Mouse (Mus musculus): ENCODE measurements at regions not wholly inside any gene's neighbourhood (a gene's known extent, or its start where the extent isn't known, plus 50 kb on each side); places are given as distances from the start of the nearest gene placed in this dataset.
A peak's percentile ranks its signal among the peaks of the same experiment; 100 is the strongest.
"Not testable (repeated sequence)": the region's sequence is repeated elsewhere in the genome, so short reads cannot be mapped to it uniquely, and the experiment has no call there.

DNA sequence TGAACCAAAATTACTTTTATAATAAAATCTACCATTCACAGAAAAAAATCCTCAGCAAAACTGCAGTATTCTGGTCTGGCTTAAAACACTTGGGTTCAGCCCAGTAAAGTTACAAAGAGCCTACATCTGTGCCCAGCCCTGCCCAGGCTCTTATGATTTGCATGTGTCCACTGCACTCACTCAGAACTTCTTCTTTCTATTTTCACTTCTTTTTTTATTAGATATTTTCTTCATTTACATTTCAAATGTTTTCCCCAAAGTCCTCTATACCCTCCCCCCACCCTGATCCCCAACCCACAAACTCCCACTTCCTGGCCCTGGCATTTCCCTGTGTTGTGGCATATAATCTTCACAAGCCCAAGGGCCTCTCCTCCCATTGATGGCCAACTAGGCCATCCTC is 1442.4 kb upstream of the Tacstd2 start:
- ATAC-seq = no peak

DNA sequence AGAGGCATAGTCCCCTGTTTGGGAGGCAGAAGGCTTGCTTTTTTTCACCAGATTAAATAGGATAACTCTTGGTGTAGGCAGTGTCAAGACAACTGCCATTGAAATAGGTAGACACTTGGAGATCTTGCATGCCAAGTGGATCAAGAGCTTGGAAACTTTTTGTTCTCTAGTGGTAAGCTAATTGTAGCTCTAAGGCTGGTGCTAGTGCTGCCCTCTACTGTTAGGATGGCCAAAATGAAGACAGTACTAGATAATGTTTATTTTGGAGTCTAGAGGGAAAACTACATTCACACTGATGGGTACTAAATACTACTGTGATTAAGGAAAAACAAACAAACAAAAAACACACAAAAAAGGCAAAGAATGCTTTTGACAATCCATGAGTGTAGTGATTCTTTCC is 1428.4 kb upstream of the Tacstd2 start:
- no peak for ATAC-seq

DNA sequence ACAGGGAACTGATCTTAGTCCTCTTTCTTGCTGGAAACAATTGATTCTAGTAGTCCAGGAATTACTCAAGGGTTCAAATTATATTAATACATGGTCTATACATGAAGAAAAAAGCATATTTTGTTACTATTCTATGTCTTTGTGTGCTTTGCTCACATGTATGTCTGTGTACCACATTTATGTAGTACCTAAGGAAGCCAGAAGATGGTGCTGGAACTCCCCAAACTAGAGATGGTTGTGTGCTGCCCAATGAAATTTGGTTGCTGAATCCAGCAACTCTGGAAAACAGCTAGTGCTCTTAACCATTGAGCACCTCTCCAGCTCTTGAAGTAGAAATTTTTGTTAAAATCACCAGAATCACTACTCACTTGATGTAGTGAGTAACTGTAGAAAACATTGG is 1402.5 kb upstream of the Tacstd2 start:
- ATAC-seq = not testable (repeated sequence)

DNA sequence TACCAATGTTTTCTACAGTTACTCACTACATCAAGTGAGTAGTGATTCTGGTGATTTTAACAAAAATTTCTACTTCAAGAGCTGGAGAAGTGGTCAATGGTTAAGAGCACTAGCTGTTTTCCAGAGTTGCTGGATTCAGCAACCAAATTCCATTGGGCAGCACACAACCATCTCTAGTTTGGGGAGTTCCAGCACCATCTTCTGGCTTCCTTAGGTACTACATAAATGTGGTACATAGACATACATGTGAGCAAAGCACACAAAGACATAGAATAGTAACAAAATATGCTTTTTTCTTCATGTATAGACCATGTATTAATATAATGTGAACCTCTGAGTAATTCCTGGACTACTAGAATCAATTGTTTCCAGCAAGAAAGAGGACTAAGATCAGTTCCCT is 1396.3 kb upstream of the Tacstd2 start:
- ATAC-seq = not testable (repeated sequence)

DNA sequence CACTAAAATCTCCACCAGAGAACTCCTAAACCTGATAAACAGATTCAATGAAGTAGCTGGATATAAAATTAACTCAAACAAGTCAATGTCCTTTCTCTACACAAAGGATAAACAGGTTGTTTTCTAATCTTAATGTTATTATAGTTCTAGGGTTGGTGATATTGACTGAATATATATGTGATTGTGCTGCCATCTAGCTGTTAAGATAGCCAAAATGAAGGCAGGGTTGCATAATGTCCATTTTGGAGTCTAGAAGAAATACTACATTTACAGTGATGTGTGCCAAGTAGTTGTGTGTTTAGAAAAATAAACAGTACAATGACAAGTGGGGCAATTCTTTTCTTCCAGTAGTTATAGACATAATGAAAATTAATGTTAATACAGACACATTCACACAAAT is 1379.9 kb upstream of the Tacstd2 start:
- ATAC-seq = no peak

DNA sequence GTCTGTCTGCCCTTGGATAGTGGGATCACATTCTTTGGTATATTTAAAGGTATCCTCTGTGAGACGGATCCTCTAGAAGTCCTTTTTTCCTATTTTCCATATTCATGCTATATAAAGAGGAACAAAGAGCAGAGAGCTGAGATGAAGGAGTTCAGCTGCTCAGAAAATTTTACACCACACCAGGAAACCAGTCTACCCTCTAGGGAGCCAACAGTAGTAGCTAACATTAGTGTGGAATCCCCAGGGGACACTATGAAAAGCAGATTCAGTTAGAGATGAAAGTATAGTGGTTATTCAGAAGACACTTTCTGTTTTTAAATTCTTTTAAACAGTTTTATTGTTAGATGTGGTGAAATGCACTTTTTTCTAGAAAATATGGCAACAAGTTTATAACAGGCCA is 1348.5 kb upstream of the Tacstd2 start:
- no peak for ATAC-seq

DNA sequence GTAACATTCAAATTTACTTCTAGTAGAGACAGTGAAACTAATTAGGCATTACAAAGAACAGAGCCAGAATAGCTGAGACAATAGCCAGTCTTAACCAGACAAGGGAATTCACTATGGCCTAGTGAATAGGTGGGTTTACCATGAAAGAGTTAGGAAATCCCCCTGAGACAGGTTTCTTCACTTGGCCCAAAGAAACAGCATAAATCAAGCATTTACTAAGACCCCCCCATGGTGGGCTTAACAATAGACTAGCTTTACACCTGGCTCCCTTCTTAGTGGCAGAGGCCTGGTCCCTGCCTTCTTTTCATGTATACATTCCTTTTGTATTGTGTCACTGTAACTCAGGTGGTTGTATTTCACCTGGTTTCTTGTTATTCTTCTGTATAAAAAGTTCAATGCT is 1317.2 kb upstream of the Tacstd2 start:
- ATAC-seq = not testable (repeated sequence)

DNA sequence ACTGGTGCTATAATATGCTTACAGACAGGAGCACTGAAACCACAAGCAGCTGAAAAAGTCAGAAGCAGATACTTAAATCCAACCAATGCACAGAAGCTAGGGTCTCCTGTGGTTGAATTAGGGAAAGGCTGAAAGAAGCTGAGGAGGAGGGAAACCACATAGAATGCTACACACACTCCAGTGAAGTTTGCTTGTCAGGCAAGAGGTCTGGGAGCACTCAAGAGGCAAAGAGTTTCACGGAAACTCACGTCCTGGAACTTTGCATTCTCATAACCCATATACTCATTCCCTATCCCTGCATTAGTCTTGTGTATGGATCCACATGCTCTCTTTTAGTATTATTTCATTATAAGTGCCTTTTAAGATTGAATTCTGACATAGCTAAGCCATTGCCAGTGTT is 1316.7 kb upstream of the Tacstd2 start:
- no peak for ATAC-seq

DNA sequence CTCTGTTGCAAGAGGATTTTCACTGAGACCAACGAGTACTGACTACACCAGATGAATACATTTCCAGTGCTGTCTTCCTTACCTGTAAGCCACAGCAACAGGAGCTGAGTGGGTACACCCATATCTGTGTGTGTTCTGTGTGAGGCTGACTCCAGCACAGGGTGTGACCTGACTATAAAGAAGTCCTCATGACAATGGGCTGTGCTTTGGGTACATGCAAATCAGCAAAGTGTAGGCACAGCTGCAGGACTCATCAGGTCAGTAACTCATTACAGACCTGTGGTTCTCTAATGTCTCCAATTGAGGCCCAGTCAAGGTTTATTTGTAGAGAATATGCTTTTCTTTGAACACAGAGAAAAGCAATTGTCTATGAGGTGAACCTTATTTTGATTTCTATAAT is 1299.6 kb upstream of the Tacstd2 start:
- ATAC-seq = no peak

DNA sequence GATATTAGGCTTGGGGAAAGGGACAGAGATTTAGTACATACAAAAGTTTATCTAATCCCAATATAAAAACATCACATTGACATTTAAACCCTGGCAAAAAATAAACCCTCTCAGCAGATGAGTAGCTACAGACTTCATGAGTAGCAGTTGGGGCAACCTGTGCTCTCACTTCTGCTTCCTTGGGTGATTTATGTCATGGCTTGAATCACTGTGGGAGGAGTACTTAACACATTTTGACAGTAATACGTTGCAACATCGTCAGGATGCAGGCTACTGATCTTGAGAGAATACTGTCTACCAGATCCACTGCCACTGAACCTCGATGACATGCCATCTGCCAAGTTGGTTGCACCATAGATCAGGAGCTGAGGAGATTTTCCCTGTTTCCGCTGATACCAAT is 1299.0 kb upstream of the Tacstd2 start:
- ATAC-seq = no peak

DNA sequence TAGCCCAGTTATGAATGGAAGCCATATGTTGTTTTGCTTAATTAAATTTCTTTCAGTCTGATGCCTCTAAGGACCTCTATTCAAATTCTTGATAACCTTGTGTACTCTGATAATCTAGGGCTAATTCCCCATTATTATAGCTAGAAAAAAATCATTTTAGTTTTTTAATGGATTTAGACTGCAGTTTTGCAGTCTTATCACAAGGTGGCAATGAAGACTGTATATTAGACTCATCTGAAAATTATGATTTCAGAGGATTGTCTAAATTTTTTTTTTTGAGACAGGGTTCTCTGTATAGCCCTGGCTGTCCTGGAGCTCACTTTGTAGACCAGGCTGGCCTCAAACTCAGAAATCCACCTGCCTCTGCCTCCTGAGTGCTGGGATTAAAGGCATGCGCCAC is 1292.9 kb upstream of the Tacstd2 start:
- not testable (repeated sequence) for ATAC-seq

DNA sequence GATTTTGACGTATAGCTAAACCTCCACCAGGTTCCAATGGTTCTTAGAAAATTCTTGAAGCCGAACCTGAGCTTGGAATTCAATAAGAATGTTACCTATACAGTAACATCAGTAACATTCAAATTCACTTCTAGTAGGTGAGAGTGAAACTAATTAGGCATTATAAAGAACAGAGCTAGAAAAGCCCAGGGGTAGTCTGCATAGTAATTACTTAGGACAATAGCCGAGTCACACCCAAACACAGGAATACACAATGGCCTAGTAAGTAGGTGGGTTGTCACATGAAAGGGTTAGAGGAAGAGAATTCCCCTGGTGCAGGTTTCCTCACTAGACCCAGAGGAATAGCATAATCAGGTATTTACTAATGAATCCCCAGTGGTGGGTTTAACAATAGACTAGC is 1277.8 kb upstream of the Tacstd2 start:
- no peak for ATAC-seq

DNA sequence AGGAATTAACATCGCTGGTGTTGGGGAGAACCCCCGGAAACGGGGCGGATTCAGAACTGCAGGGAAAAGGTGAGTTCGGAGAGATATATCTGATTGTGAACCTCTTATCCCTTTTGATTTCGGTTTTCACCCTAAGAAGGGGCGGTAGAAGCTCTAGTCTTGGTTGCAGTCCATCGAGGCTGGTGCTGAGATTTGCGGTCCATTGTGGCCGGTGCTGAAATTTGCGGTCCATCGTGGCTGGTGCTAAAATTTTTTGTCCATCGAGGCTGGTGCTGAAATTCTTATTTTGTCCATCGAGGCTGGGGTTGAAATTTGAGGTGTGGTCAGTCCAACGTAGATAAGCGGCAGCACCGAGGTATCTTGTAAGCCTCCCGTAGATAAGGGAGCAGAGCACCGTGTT is 1263.6 kb upstream of the Tacstd2 start:
- ATAC-seq = not testable (repeated sequence)

DNA sequence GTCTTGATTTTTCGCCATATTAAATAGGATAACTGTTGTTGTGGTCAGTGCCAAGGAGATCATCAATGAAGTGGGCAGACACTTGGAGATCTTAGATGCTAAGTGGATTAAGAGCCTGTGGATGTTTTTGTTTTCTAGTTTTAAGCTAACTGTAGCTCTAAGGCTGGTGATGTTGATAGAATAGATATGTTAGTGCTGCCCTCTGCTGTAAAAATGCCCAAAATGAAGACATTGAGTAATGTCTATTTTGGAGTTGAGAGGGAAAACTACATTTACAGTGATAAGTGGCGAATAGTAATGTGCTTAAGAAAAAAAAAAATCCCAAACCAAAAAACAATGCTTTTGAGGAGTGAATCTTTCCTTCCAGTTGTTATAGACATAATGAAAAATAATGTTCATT is 1235.9 kb upstream of the Tacstd2 start:
- ATAC-seq = no peak

DNA sequence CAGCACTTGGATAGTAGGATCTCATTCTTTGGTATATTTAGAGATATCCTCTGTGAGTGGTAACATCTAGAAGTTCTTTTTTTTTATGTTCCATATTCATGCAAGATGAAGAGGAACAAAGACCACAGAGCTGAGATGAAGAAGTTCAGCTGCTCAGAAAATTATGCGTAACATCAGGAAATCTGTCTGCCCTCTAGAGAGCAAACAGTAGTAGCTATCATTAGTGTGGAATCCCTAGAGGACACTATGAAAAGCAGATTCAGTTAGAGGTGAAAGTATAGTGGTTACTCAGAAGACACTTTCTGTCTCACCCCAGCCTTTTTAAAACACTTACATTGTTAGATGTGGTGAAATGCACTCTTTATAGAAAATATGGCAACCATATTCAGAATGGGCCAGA is 1214.9 kb upstream of the Tacstd2 start:
- no peak for ATAC-seq

DNA sequence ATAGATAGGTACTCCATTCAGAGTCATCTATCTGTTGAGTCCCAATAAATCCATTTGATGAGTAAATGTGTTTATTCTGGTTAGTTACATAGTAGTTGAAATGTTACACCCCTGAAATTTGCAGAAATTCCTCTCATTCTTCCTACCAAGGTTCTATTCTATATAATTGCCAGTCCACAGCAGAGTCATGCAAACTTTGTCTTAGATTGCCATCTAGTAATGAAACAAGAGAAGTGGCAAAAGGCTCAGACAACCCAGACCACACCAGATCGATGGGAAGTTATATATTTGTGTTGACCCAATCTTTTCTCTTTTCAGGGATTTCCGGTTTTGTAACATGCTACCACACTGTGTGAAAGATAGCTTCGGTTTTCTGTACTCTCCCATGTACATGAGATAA is 1214.1 kb upstream of the Tacstd2 start:
- no peak for ATAC-seq

DNA sequence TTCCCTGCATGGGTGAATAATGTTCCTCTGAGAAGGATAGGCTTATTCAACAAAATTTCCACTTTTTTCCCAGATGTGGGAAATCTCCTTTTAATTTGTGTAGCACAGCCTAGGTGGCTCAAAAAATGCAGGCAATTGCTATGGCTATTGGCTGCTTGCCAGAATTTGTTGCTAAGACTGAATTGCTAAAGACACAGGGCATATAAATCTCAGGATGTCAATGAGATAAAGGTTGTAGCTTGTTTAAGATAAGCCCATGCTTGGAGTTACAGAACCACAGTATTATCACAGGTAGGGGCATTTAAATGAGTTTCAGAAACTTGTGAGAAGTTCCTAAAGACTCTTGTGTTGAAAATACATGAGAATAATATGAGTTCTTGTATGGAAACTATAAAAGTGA is 1203.0 kb upstream of the Tacstd2 start:
- no peak for ATAC-seq

DNA sequence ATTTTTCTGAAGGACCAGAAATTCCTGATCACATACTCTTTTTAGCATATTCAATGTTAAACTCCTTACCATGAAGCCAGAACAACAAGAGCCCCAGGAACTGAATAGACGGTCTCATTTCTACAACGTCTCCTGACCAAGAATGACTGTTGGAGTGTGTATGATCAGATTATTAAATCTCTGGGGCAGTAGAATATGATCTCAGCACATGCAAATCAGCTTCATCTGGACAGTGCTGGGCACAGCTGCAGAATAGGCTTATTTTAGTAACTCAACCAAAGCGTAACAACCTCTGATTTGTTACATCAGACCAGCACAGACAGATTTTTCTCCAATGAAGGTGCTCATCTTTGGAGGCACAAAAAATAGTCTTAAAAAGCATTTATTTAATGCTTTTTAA is 1201.1 kb upstream of the Tacstd2 start:
- no peak for ATAC-seq

DNA sequence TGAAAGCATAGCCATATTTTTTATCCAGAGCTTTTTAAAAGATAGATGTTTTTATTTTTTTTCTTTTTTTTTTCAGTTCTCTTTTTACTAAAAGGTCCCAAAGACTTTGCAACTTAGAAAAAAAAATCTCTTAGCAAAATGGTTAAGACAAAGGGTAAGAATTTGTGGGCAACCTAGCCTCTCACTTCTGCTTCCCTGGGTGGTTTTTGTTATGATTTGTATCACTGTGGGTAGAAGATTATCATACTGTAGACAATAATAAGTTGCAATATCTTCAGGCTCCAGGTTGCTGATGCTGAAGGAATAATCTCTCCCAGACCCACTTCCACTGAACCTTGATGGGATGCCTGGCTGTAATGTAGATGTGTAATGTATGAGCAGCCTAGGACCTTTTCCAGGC is 1200.5 kb upstream of the Tacstd2 start:
- ATAC-seq = no peak

DNA sequence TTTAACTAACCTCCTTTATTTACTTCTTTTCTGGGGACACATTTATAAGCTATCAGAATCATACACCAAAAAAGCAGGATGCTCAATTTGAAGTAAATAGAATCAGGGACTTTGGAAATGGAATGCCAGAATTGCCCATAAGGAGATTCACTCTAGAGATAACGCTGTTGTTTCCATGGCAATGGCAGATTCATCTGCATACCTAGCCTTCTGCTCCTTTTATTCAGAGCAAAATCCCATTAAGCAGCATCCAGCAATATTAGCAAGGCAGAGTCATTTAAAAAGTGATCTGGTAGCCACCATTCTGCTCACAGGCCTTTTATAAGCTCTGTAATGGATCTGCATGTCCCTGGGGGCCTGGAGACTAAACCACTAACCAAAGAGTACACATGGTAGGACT is 1175.5 kb upstream of the Tacstd2 start:
- not testable (repeated sequence) for ATAC-seq

DNA sequence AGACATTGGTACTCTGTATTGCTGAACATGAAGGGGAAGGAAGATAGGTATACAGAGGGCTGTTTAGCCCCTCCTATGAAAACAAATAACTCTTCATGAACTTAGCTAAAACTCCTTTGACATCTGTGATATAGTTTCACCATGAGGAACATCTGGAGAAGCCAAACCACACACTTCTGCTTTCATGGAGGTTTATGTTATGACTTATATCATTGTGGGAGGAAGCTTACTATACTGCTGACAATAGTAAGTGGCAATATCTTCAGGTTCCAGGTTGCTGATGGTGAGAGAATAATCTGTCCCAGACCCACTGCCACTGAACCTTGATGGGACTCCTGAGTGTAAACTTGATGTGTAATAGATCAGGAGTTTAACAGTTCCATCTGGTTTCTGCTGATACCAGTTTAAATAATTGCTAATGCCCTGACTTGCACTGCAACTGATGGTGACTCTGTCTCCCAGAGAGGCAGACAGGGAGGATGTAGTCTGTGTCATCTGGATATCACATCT is 1168.8 kb upstream of the Tacstd2 start:
- ATAC-seq = not testable (repeated sequence)

DNA sequence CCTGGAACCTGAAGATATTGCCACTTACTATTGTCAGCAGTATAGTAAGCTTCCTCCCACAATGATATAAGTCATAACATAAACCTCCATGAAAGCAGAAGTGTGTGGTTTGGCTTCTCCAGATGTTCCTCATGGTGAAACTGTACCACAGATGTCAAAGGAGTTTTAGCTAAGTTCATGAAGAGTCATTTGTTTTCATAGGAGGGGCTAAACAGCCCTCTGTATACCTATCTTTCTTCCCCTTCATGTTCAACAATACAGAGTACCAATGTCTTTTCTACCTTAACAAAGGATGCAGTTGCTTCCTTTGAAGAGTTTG is 1145.2 kb upstream of the Tacstd2 start:
- not testable (repeated sequence) for ATAC-seq

DNA sequence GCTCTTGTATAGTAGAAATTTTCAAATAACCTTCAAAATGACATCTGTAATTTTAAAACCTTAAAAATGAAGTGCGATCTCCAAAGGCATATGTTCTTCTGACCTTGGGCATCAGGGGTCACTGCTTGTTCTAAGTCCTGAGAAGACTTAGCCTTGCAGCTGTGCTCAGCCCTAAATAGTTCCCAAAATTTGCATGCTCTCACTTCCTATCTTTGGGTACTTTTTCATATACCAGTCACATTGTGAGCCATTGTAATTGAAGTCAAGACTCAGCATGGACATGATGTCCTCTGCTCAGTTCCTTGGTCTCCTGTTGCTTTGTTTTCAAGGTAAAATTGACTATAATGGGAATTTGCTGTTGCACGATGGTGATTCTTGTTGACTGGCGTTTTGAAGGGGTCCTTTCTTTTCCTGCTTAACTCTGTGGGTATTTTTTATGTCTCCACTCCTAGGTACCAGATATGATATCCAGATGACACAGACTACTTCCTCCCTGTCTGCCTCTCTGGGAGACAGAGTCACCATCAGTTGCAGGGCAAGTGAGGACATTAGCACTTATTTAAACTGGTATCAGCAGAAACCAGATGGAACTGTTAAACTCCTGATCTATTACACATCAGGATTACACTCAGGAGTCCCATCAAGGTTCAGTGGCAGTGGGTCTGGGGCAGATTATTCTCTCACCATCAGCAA is 1144.6 kb upstream of the Tacstd2 start:
- ATAC-seq = no peak

DNA sequence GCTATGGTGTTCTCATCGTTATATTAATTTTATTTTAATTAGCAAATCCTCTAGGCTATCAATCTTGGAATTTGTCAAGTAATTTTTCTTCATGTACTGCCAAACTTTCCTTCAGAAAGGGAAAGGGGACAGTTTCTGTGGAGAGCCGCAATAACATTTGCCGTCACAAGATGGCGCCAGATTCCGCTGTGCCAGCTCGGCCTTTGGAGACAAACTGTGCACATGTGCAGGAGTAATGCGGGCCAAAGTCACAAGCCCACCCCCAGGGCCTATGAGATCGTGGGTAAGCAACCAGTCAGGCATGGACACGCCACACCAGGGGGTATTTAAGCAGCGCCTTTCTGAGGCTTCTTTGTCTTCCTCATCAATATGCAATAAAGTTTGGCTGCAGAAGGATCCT is 1132.8 kb upstream of the Tacstd2 start:
- peak; percentile 45 for ATAC-seq

DNA sequence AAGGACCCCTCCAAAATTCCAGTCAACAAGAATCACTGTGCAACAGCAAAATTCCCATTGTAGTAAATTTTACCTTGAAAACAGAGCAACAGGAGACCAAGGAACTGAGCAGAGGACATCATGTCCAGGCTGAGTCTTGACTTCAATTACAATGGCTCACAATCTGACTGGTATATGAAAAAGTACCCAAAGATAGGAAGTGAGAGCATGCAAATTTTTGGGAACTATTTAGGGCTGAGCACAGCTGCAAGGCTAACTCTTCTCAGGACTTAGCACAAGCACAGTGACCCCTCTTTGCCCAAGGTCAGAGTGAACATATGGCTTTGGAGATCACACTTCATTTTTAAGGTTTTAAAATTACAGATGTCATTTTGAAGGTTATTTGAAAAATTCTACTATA is 1096.7 kb upstream of the Tacstd2 start:
- not testable (repeated sequence) for ATAC-seq
